ENCODE assay signal across 9 mouse cellular contexts in the genomic region with DNA sequence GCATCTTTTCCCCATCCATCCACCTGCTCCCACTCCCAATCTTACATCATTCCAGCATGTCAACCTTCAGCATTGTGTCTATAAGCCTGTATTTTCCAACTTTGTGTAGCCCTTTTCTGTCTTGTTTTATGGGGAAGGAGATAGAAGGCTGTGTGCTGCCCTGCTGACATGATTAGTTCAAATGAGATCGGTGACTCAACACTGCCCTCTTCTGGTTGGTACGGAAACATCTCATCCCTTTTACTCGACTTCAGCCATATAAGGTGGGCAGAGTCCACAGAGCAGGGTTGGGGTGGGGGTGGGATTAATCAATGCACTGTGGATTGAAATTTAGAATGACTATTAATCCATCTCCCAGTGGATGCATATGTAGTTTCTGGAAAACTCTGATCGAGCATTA. TPM values are rescaled to one million over a fixed set of nuclear protein-coding genes. Genes with fewer than 3 reads are reported as not detected.
DNase-seq lines count a peak whose midpoint lies in the region; ATAC-seq and TF ChIP-seq lines count a peak whose summit lies in the region.
"Had no signal": no experiment of that assay in that cellular context is flagged by ENCODE, and none has a peak within 500 bp of the region (broad histone marks: within the 10 kb centered on the region; RNA-seq: fewer than 3 reads in every experiment).

No protein-coding gene starts in this region.

- H3K9me3 ChIP-seq in forebrain, embryonic 16.5 days (ENCODE audit: control insufficient read depth, low read length), result no peaks in the 10 kb centered on the region
- H3K9me3 ChIP-seq in midbrain, embryonic 13.5 days, result no peaks in the 10 kb centered on the region
- H3K9me3 ChIP-seq in stomach, postnatal 0 days (ENCODE audit: control insufficient read depth, low read length), result no peaks in the 10 kb centered on the region

- H3K27me3 ChIP-seq in spleen, adult 2 months (ENCODE audit: control insufficient read depth, insufficient read depth, low read length), result no peaks in the 10 kb centered on the region
- no peaks in the 10 kb centered on the region for H3K27me3 ChIP-seq in forebrain, embryonic 16.5 days (replicated peaks; ENCODE audit: control insufficient read depth, insufficient read depth, low read length)
- no peaks in the 10 kb centered on the region for H3K27me3 ChIP-seq in midbrain, embryonic 13.5 days
- no peaks in the 10 kb centered on the region for H3K27me3 ChIP-seq in stomach, postnatal 0 days (ENCODE audit: control insufficient read depth, insufficient read depth, low read length)

- no peak for TF ChIP-seq EP300 in stomach, postnatal 0 days (optimal IDR thresholded peaks at IDR 0.05)

- TF ChIP-seq CTCF in spleen, adult 2 months (IDR thresholded peaks at IDR 0.05; ENCODE audit: extremely low read depth, insufficient read depth, insufficient read length, insufficient replicate concordance), result peak; percentile 44; the same call in 1 of the 2 replicates
- TF ChIP-seq CTCF in stomach, postnatal 0 days (IDR thresholded peaks at IDR 0.05; ENCODE audit: low read depth), result peak; percentile 87

- no peak overlapping the region for H3K9ac ChIP-seq in forebrain, embryonic 16.5 days (replicated peaks; ENCODE audit: low read depth, low read length)
- no peak overlapping the region for H3K9ac ChIP-seq in midbrain, embryonic 13.5 days (replicated peaks)
- no peak overlapping the region for H3K9ac ChIP-seq in stomach, postnatal 0 days (ENCODE audit: low read length)

- peak; percentile 72 for ATAC-seq in cerebellum, adult (ENCODE audit: insufficient number of reproducible peaks, low FRiP score, low TSS enrichment)
- peak; percentile 77 for ATAC-seq in forebrain, embryonic 16.5 days
- ATAC-seq in inflammation-experienced regulatory T-cells, adult 6 months, result peak; percentile 65
- ATAC-seq in midbrain, embryonic 13.5 days, result peak; percentile 68; the same call in 1 of the 2 replicates
- ATAC-seq in stomach, postnatal 0 days (ENCODE audit: low FRiP score, low TSS enrichment), result peak; percentile 59; the same call in 1 of the 2 replicates

- 8% methylated on average over 4 of the region's 4 CpGs for WGBS in spleen, adult 2 months
- WGBS in forebrain, embryonic 16.5 days, result 6% methylated on average over 4 of the region's 4 CpGs
- WGBS in midbrain, embryonic 13.5 days, result 9% methylated on average over 4 of the region's 4 CpGs
- WGBS in stomach, postnatal 0 days, result 10% methylated on average over 4 of the region's 4 CpGs

- H3K36me3 ChIP-seq in spleen, adult 2 months (ENCODE audit: control insufficient read depth, insufficient read depth, low read length), result no peaks in the 10 kb centered on the region
- H3K36me3 ChIP-seq in forebrain, embryonic 16.5 days (ENCODE audit: control insufficient read depth, insufficient read depth), result no peaks in the 10 kb centered on the region
- H3K36me3 ChIP-seq in midbrain, embryonic 13.5 days, result no peaks in the 10 kb centered on the region
- no peaks in the 10 kb centered on the region for H3K36me3 ChIP-seq in stomach, postnatal 0 days (ENCODE audit: control insufficient read depth, insufficient read depth, low read length)

- peak; percentile 17 to 23 for DNase-seq in spleen, adult 2 months (ENCODE audit: low read depth in 1 of 2, low spot score in 2 of 2)
- DNase-seq in spleen, adult 12 weeks (ENCODE audit: low spot score), result no peak
- peak; percentile 18 to 22 for DNase-seq in left cerebral cortex, adult 8-10 months (ENCODE audit: low spot score in 2 of 2)
- DNase-seq in stomach, postnatal 0 days (ENCODE audit: low spot score), result peak; percentile 59

- TF ChIP-seq POLR2A in spleen, adult 2 months (IDR thresholded peaks at IDR 0.05; ENCODE audit: low read depth, low read length), result no peak

- H3K27ac ChIP-seq in spleen, adult 2 months (ENCODE audit: insufficient read depth, low read length), result no peak overlapping the region
- H3K27ac ChIP-seq in forebrain, embryonic 16.5 days (ENCODE audit: low read length), result no peak overlapping the region
- no peak overlapping the region for H3K27ac ChIP-seq in midbrain, embryonic 13.5 days
- no peak overlapping the region for H3K27ac ChIP-seq in stomach, postnatal 0 days (replicated peaks)

- H3K4me1 ChIP-seq in spleen, adult 2 months (ENCODE audit: control insufficient read depth, insufficient read depth, insufficient read length), result no peaks in the 10 kb centered on the region
- H3K4me1 ChIP-seq in forebrain, embryonic 16.5 days (replicated peaks; ENCODE audit: control insufficient read depth, insufficient read depth, low read length), result no peaks in the 10 kb centered on the region; the same call in 1 of the 2 replicates
- no peaks in the 10 kb centered on the region for H3K4me1 ChIP-seq in midbrain, embryonic 13.5 days (replicated peaks)
- no peaks in the 10 kb centered on the region for H3K4me1 ChIP-seq in stomach, postnatal 0 days (replicated peaks; ENCODE audit: control insufficient read depth, insufficient read depth)

- no peak overlapping the region for H3K4me2 ChIP-seq in forebrain, embryonic 16.5 days (ENCODE audit: low read length)
- H3K4me2 ChIP-seq in midbrain, embryonic 13.5 days (replicated peaks), result no peak overlapping the region
- no peak overlapping the region for H3K4me2 ChIP-seq in stomach, postnatal 0 days (replicated peaks; ENCODE audit: low read depth)

- no peak overlapping the region for H3K4me3 ChIP-seq in spleen, adult 2 months (ENCODE audit: extremely low read depth, insufficient read depth, insufficient read length)
- H3K4me3 ChIP-seq in forebrain, embryonic 16.5 days (replicated peaks; ENCODE audit: low read length), result no peak overlapping the region
- no peak overlapping the region for H3K4me3 ChIP-seq in midbrain, embryonic 13.5 days (replicated peaks)
- H3K4me3 ChIP-seq in stomach, postnatal 0 days (ENCODE audit: low read depth, low read length), result no peak overlapping the region
- H3K4me3 ChIP-seq: erythroblast, embryonic 14.5 days had no signal

RNA-seq across cellular contexts. Expression of gene Rnaseh2b, which starts 40.4 kb away (rescaled TPM):
- polyA plus RNA-seq in spleen, adult 2 months (2012; rRNA removed), result 2.2 and 2.4 TPM in 2 replicates
- polyA plus RNA-seq in forebrain, embryonic 16.5 days (2015; fragmentation: Nextera tagmentation; extraction: Ambion mirVana), result 47.9 and 64.0 TPM in 2 replicates
- 10 to 100 TPM; 29.5 to 69.7 (median 35.2) TPM for polyA plus RNA-seq in inflammation-experienced regulatory T-cells, adult 6 months (2017; shearing (Covaris generic))
- total RNA-seq in left cerebral cortex, adult 8-10 months (2022), result 10 to 100 TPM; 10.4 to 14.3 (median 13.1) TPM
- 39.3 and 49.4 TPM in 2 replicates for polyA plus RNA-seq in midbrain, embryonic 13.5 days (2015; fragmentation: Nextera tagmentation; extraction: Ambion mirVana)
- polyA plus RNA-seq in stomach, postnatal 0 days (2015; fragmentation: Nextera tagmentation; extraction: Ambion mirVana), result 36.7 and 38.6 TPM in 2 replicates

RNA-seq across cellular contexts. Expression of gene Dleu7, which starts 40.8 kb away (rescaled TPM):
- 0.09 and 0.40 TPM in 2 replicates for polyA plus RNA-seq in spleen, adult 2 months (2012; rRNA removed)
- 21.0 and 21.3 TPM in 2 replicates for polyA plus RNA-seq in forebrain, embryonic 16.5 days (2015; fragmentation: Nextera tagmentation; extraction: Ambion mirVana)
- polyA plus RNA-seq in inflammation-experienced regulatory T-cells, adult 6 months (2017; shearing (Covaris generic)), result not detected
- total RNA-seq in left cerebral cortex, adult 8-10 months (2022), result 1 to 10 TPM; 6.2 to 8.1 (median 7.2) TPM
- polyA plus RNA-seq in midbrain, embryonic 13.5 days (2015; fragmentation: Nextera tagmentation; extraction: Ambion mirVana), result 5.4 and 5.8 TPM in 2 replicates
- polyA plus RNA-seq in stomach, postnatal 0 days (2015; fragmentation: Nextera tagmentation; extraction: Ambion mirVana), result 0.18 TPM in 2 replicates
- polyA plus RNA-seq: erythroblast, embryonic 14.5 days had no signal
